Mouse (Mus musculus) cerebellum, adult 2 months (tissue): ENCODE data around the gene H2-K1.

Source experiments
- CTCF ChIP-seq: fragments of 200-500 bp; IDR thresholded peaks from 2 replicates; pipeline ENCODE4 v1.5.1; 2011; ENCODE audit warnings: low read depth, mild to moderate bottlenecking, control low read depth, low read length, moderate library complexity, borderline replicate concordance; ENCODE audit not compliant: insufficient read depth
- POLR2A ChIP-seq: fragments of 200-500 bp; IDR thresholded peaks from 2 replicates; pipeline ENCODE4 v1.6.1; 2011; ENCODE audit warnings: low read length, control low read depth, borderline replicate concordance; ENCODE audit not compliant: insufficient read depth

DNA sequence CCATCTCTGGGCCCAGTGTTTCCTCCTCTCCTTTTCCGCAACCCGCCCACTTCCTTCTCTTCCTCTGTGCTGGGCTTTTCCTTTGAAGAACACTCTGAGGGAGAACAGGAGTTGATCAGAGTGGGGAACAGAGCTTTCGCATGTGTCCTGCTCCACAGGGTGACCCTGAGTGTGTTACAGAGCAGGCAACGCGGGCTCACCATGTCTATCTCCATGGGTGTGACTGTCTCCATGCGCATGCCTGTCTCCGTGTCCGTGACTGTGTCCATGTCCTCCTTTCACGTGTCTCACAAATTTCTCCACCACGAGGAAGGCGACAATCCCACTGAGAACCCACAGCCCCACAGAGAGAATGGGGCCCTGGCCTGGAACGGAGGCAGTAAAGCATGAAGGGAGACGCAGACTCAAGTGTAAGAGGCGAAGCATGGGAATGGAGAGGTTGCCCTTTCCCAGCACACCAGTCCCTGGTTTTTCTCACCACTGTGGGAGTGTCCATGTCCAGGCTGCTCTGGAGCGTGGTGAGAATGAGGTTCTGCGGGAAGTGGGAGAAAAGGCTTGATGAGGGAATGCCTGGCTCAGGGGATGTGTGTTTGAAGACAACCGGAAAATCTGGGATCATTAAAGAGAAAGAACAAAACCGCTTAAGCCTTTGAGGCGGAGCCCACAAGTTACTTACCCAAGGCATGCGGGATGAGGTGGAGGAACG lies 29.9 kb upstream of the H2-K1 start:
- TF ChIP-seq CTCF: no peak
- TF ChIP-seq POLR2A: no peak
